Comparison of ENCODE assay signal across 9 mouse cellular contexts in genomic region chr11:106020051-106020763, GRCm38 (mm10). TPM values are rescaled to one million over a fixed set of nuclear protein-coding genes. Genes with fewer than 3 reads are reported as not detected.
DNase-seq lines count a peak whose midpoint lies in the region; ATAC-seq and TF ChIP-seq lines count a peak whose summit lies in the region.
"Had no signal": no experiment of that assay in that cellular context is flagged by ENCODE, and none has a peak within 500 bp of the region (broad histone marks: within the 10 kb centered on the region; RNA-seq: fewer than 3 reads in every experiment).

No protein-coding gene starts in this region.

- under 1% methylated on average over 50 of the region's 50 CpGs for WGBS in forebrain, embryonic 14.5 days

- no peak for DNase-seq in frontal cortex, postnatal 10 days (ENCODE audit: low spot score in 2 of 2)
- DNase-seq in ES-E14 (ENCODE audit: low read depth, low spot score), result no peak
- peak; percentile 59 for DNase-seq in forebrain, embryonic 14.5 days (ENCODE audit: low spot score)
- DNase-seq in layer of hippocampus, postnatal 14 days (ENCODE audit: low spot score in 2 of 2), result peak; percentile 26 to 40
- DNase-seq in naive thymus-derived CD4-positive, alpha-beta T cell, adult 2 months (ENCODE audit: low read depth), result peak; percentile 48
- peak; percentile 80 for DNase-seq in thymus, postnatal 14 days
- DNase-seq in ovary, postnatal 36 days (ENCODE audit: low spot score), result no peak

- in situ Hi-C loops in ES-E14 (cut with MboI; ENCODE audit: low sequenced_read_pairs in 2 of 2, unreplicated experiment in 2 of 2), result no loop called here

- H3K4me1 ChIP-seq in ES-E14 (ENCODE audit: control insufficient read depth in 2 of 2, insufficient read depth in 2 of 2, low read length in 2 of 2, poor library complexity in 1 of 2), result peaks cover 4 to 5% of the 10 kb centered on the region in 2 experiments; a peak in 2 of 4 replicates
- peaks cover 3% of the 10 kb centered on the region; the same call in 1 of the 2 replicates for H3K4me1 ChIP-seq in forebrain, embryonic 14.5 days (ENCODE audit: control insufficient read depth, insufficient read depth, low read length)

- H3K9ac ChIP-seq in ES-E14 (ENCODE audit: insufficient read depth, low read depth, low read length, poor library complexity, severe bottlenecking), result peak overlapping the region; percentile 52
- H3K9ac ChIP-seq in forebrain, embryonic 14.5 days (ENCODE audit: low read length), result peak overlapping the region; percentile 66

- peaks cover 3% of the 10 kb centered on the region; the same call in 1 of the 2 replicates for H3K36me3 ChIP-seq in ES-E14 (ENCODE audit: control insufficient read depth, insufficient read depth, low read length, poor library complexity, severe bottlenecking)
- H3K36me3 ChIP-seq in forebrain, embryonic 14.5 days (ENCODE audit: control insufficient read depth, insufficient read depth, low read length), result no peaks in the 10 kb centered on the region

- no peaks in the 10 kb centered on the region; the same call in 1 of the 2 replicates for H3K27me3 ChIP-seq in forebrain, embryonic 14.5 days (replicated peaks; ENCODE audit: control insufficient read depth, insufficient read depth, low read length)

- peak overlapping the region; percentile 73 for H3K4me2 ChIP-seq in forebrain, embryonic 14.5 days (ENCODE audit: low read length)

- H3K9me3 ChIP-seq in ES-E14 (ENCODE audit: control insufficient read depth, insufficient read depth, low read depth, low read length), result no peaks in the 10 kb centered on the region
- H3K9me3 ChIP-seq in forebrain, embryonic 14.5 days (replicated peaks; ENCODE audit: control insufficient read depth, low read length), result no peaks in the 10 kb centered on the region

- H3K4me3 ChIP-seq in ES-E14 (ENCODE audit: insufficient read depth in 1 of 2, low read depth in 1 of 2, low read length in 2 of 2, poor library complexity in 1 of 2, severe bottlenecking in 1 of 2), result peak overlapping the region; percentile 43 to 69
- peak overlapping the region; percentile 38 for H3K4me3 ChIP-seq in forebrain, embryonic 14.5 days (ENCODE audit: low read depth, low read length)

- ATAC-seq in frontal cortex, adult (ENCODE audit: low TSS enrichment), result peak; percentile 66
- peak; percentile 79 for ATAC-seq in forebrain, embryonic 14.5 days

- no peak overlapping the region for H3K27ac ChIP-seq in ES-E14 (ENCODE audit: insufficient read depth, low read depth, low read length, poor library complexity, severe bottlenecking)
- H3K27ac ChIP-seq in forebrain, embryonic 14.5 days (ENCODE audit: low read depth, low read length), result peak overlapping the region; percentile 33; the same call in 1 of the 2 replicates

TF ChIP-seq in ES-E14, 5 proteins besides CTCF, POLR2A, EP300 and RAD21:
- no peak for TF ChIP-seq ZC3H11A (IDR thresholded peaks at IDR 0.05; ENCODE audit: borderline replicate concordance, low read depth, low read length)
- TF ChIP-seq MAFK (IDR thresholded peaks at IDR 0.05; ENCODE audit: insufficient read depth, low read depth, low read length), result no peak
- TF ChIP-seq ZNF384 (IDR thresholded peaks at IDR 0.05; ENCODE audit: low read depth, low read length), result no peak
- no peak for TF ChIP-seq CHD2 (IDR thresholded peaks at IDR 0.05; ENCODE audit: low read depth, low read length)
- TF ChIP-seq HCFC1 (IDR thresholded peaks at IDR 0.05; ENCODE audit: borderline replicate concordance, insufficient read depth, low read length), result no peak
TF ChIP-seq in ES-E14: peak in this region for 0.

RNA-seq across cellular contexts. Expression of gene Kcnh6, which starts 12.3 kb away (rescaled TPM):
- 1.5 and 1.6 TPM in 2 replicates for total RNA-seq in ES-E14 (2012; rRNA removed)
- polyA plus RNA-seq in forebrain, embryonic 14.5 days (2014; fragmentation: Nextera tagmentation; extraction: Ambion mirVana), result 0.48 and 0.57 TPM in 2 replicates
- under 1 TPM; 0.60 to 0.98 TPM for total RNA-seq in layer of hippocampus, postnatal 14 days (2021)

RNA-seq across cellular contexts. Expression of gene Dcaf7, which starts 16.5 kb away (rescaled TPM):
- total RNA-seq in ES-E14 (2012; rRNA removed), result 23.0 and 30.3 TPM in 2 replicates
- 76.2 and 93.6 TPM in 2 replicates for polyA plus RNA-seq in forebrain, embryonic 14.5 days (2014; fragmentation: Nextera tagmentation; extraction: Ambion mirVana)
- total RNA-seq in layer of hippocampus, postnatal 14 days (2021), result 100 to 1,000 TPM; 159 to 180 TPM

RNA-seq across cellular contexts. Expression of gene Ace3, which starts 25.7 kb away (rescaled TPM):
- total RNA-seq in ES-E14 (2012; rRNA removed), result not detected in 2 replicates
- not detected in 2 replicates for polyA plus RNA-seq in forebrain, embryonic 14.5 days (2014; fragmentation: Nextera tagmentation; extraction: Ambion mirVana)
- total RNA-seq in layer of hippocampus, postnatal 14 days (2021), result not detected
- polyA plus RNA-seq: large intestine, adult 2 months had no signal

RNA-seq across cellular contexts. Expression of gene Taco1, which starts 45.7 kb away (rescaled TPM):
- 12.6 and 17.4 TPM in 2 replicates for total RNA-seq in ES-E14 (2012; rRNA removed)
- 5.7 and 7.0 TPM in 2 replicates for polyA plus RNA-seq in forebrain, embryonic 14.5 days (2014; fragmentation: Nextera tagmentation; extraction: Ambion mirVana)
- 10 to 100 TPM; 17.3 to 18.1 TPM for total RNA-seq in layer of hippocampus, postnatal 14 days (2021)

RNA-seq across cellular contexts. Expression of gene Ace, which starts 52.5 kb away (rescaled TPM):
- total RNA-seq in ES-E14 (2012; rRNA removed), result 1.2 and 1.4 TPM in 2 replicates
- 1.9 and 3.1 TPM in 2 replicates for polyA plus RNA-seq in forebrain, embryonic 14.5 days (2014; fragmentation: Nextera tagmentation; extraction: Ambion mirVana)
- total RNA-seq in layer of hippocampus, postnatal 14 days (2021), result 10 to 100 TPM in 1 of 2 experiments, 1 to 10 TPM in 1; 8.4 to 16.4 TPM

Comparison
In these comparisons a context has a peak if more than half of its experiments do, and no peak if none do; other contexts are left out.
1. DNase-seq: peak in forebrain, embryonic 14.5 days (single experiment), layer of hippocampus, postnatal 14 days (2 of 2), naive thymus-derived CD4-positive, alpha-beta T cell, adult 2 months (single experiment) and thymus, postnatal 14 days (single experiment); none in frontal cortex, postnatal 10 days (0 of 2), ES-E14 (single experiment) and ovary, postnatal 36 days (single experiment).